18 mouse cellular contexts compared by ENCODE assay signal in the genomic region with DNA sequence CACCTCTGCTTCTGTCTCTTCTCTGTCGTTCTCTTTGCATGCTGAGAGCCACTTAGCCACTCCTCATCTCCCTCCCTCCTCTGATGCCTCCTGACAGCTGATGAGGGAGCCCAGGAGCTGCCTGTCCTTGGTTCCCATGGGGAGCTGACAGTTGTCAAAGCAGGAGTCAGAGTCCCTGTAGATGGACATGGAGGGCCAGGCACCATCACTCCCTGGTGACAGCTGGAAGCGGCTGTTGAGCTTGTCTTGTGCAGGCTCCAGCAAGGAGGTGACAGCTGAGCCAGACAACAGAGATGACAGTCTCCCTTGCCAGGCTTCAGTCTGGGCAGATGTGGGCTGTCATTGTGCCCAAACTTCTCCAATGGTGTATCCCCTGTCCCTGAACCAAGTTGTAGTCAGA.
DNase-seq lines count a peak whose midpoint lies in the region; ATAC-seq and TF ChIP-seq lines count a peak whose summit lies in the region.
"Had no signal": no experiment of that assay in that cellular context is flagged by ENCODE, and none has a peak within 500 bp of the region (broad histone marks: within the 10 kb centered on the region; RNA-seq: fewer than 3 reads in every experiment).

No protein-coding gene starts in this region.

- peaks cover 58% of the 10 kb centered on the region; the same call in 1 of the 2 replicates for H3K27me3 ChIP-seq in heart, embryonic 10.5 days (ENCODE audit: insufficient read depth, poor library complexity, severe bottlenecking)
- H3K27me3 ChIP-seq in heart, postnatal 0 days (ENCODE audit: control insufficient read depth, insufficient read depth, low read length): no peaks in the 10 kb centered on the region
- H3K27me3 ChIP-seq in lung, embryonic 16.5 days (ENCODE audit: control insufficient read depth, insufficient read depth, low read depth, low read length): no peaks in the 10 kb centered on the region
- H3K27me3 ChIP-seq: embryonic facial prominence, embryonic 12.5 days; midbrain, embryonic 13.5 days had no signal

- no peaks in the 10 kb centered on the region for H3K36me3 ChIP-seq in heart, embryonic 10.5 days
- H3K36me3 ChIP-seq in heart, postnatal 0 days (replicated peaks; ENCODE audit: control insufficient read depth, insufficient read depth, low read length): no peaks in the 10 kb centered on the region
- no peaks in the 10 kb centered on the region for H3K36me3 ChIP-seq in lung, embryonic 16.5 days (ENCODE audit: control insufficient read depth, insufficient read depth, low read length)
- H3K36me3 ChIP-seq: embryonic facial prominence, embryonic 12.5 days; midbrain, embryonic 13.5 days had no signal

- no peaks in the 10 kb centered on the region for H3K9me3 ChIP-seq in heart, embryonic 10.5 days
- no peaks in the 10 kb centered on the region for H3K9me3 ChIP-seq in heart, postnatal 0 days (replicated peaks; ENCODE audit: control insufficient read depth, low read length)
- H3K9me3 ChIP-seq in lung, embryonic 16.5 days (ENCODE audit: control insufficient read depth, low read length): no peaks in the 10 kb centered on the region
- H3K9me3 ChIP-seq: embryonic facial prominence, embryonic 12.5 days; midbrain, embryonic 13.5 days had no signal

- H3K9ac ChIP-seq in heart, postnatal 0 days (replicated peaks; ENCODE audit: low read depth, low read length): no peak overlapping the region
- H3K9ac ChIP-seq in lung, embryonic 16.5 days (ENCODE audit: low read length): no peak overlapping the region
- H3K9ac ChIP-seq: embryonic facial prominence, embryonic 12.5 days; midbrain, embryonic 13.5 days had no signal

- H3K27ac ChIP-seq in heart, embryonic 10.5 days: no peak overlapping the region
- no peak overlapping the region for H3K27ac ChIP-seq in heart, postnatal 0 days (ENCODE audit: low read depth)
- H3K27ac ChIP-seq in lung, embryonic 16.5 days (ENCODE audit: low read length): peak overlapping the region; percentile 33; the same call in 1 of the 2 replicates
- H3K27ac ChIP-seq: embryonic facial prominence, embryonic 12.5 days; macrophage; midbrain, embryonic 13.5 days had no signal

- WGBS in heart, embryonic 10.5 days: 6% methylated on average over 2 of the region's 2 CpGs
- 17% methylated on average over 2 of the region's 2 CpGs for WGBS in heart, postnatal 0 days
- 22% methylated on average over 2 of the region's 2 CpGs for WGBS in lung, embryonic 16.5 days

- no peak for TF ChIP-seq CTCF in heart, postnatal 0 days (IDR thresholded peaks at IDR 0.05; ENCODE audit: low read depth)

- H3K4me1 ChIP-seq in heart, embryonic 10.5 days: peaks cover 10% of the 10 kb centered on the region
- H3K4me1 ChIP-seq in heart, postnatal 0 days (ENCODE audit: control insufficient read depth, insufficient read depth): no peaks in the 10 kb centered on the region
- H3K4me1 ChIP-seq in lung, embryonic 16.5 days (replicated peaks; ENCODE audit: control insufficient read depth, insufficient read depth, low read length): peaks cover 13% of the 10 kb centered on the region

- peak; percentile 42; the same call in 1 of the 2 replicates for ATAC-seq in heart, postnatal 0 days (ENCODE audit: insufficient read depth, low read depth)
- ATAC-seq in lung, embryonic 16.5 days (ENCODE audit: low read depth): peak; percentile 72
- ATAC-seq in activated CD4-positive, CD25-positive, alpha-beta regulatory T cell, adult 4 months: no peak
- ATAC-seq in CD4-positive, CD25-positive, alpha-beta regulatory T cell, adult 4 months: no peak
- ATAC-seq: hindbrain, embryonic 16.5 days; intestine, postnatal 0 days; midbrain, embryonic 13.5 days had no signal

- peak; percentile 89 for DNase-seq in heart, embryonic 10.5 days (ENCODE audit: low spot score)
- DNase-seq in heart, adult 8-10 months (ENCODE audit: low spot score): no peak
- no peak for DNase-seq in heart, postnatal 0 days (ENCODE audit: low spot score)
- DNase-seq in retina, embryonic 14.5 days (ENCODE audit: low spot score): peak; percentile 29
- DNase-seq: adrenal gland, postnatal 25 days; B cell, adult 2 months; cerebellum, adult 18-20 months; kidney, postnatal 14 days; right cerebral cortex, adult 18-20 months; thymus, adult 18-20 months had no signal

- H3K4me2 ChIP-seq in heart, postnatal 0 days (ENCODE audit: low read depth, low read length): no peak overlapping the region
- H3K4me2 ChIP-seq in lung, embryonic 16.5 days (ENCODE audit: low read depth, low read length): no peak overlapping the region
- H3K4me2 ChIP-seq: embryonic facial prominence, embryonic 12.5 days; midbrain, embryonic 13.5 days had no signal

- TF ChIP-seq EP300 in heart, postnatal 0 days (IDR thresholded peaks at IDR 0.05; ENCODE audit: low read depth): no peak

- H3K4me3 ChIP-seq in heart, embryonic 10.5 days: no peak overlapping the region
- H3K4me3 ChIP-seq in heart, postnatal 0 days (ENCODE audit: low read depth, low read length): no peak overlapping the region
- H3K4me3 ChIP-seq in lung, embryonic 16.5 days (ENCODE audit: low read length): no peak overlapping the region
- H3K4me3 ChIP-seq: embryonic facial prominence, embryonic 12.5 days; midbrain, embryonic 13.5 days had no signal

Comparison
In these comparisons a context has a peak if more than half of its experiments do, and no peak if none do; other contexts are left out.
1. DNase-seq: peak in heart, embryonic 10.5 days (single experiment) and retina, embryonic 14.5 days (single experiment); none in heart, adult 8-10 months (single experiment) and heart, postnatal 0 days (single experiment).
2. ATAC-seq: peak in heart, postnatal 0 days (single experiment) and lung, embryonic 16.5 days (single experiment); none in activated CD4-positive, CD25-positive, alpha-beta regulatory T cell, adult 4 months (single experiment) and CD4-positive, CD25-positive, alpha-beta regulatory T cell, adult 4 months (single experiment).